Mouse (Mus musculus) liver, adult 2 months (tissue): ENCODE data around the gene Nrp1.

Source experiments
- CTCF ChIP-seq: fragments of 200-500 bp; IDR thresholded peaks from 2 replicates; pipeline ENCODE4 v1.5.1; 2011; ENCODE audit warnings: low read depth, low read length, control low read depth
- POLR2A ChIP-seq: fragments of 200-500 bp; IDR thresholded peaks from 2 replicates; pipeline ENCODE4 v1.6.1; 2011; ENCODE audit warnings: low read length, control low read depth; ENCODE audit not compliant: insufficient read depth; ENCODE audit errors: extremely low read depth

DNA sequence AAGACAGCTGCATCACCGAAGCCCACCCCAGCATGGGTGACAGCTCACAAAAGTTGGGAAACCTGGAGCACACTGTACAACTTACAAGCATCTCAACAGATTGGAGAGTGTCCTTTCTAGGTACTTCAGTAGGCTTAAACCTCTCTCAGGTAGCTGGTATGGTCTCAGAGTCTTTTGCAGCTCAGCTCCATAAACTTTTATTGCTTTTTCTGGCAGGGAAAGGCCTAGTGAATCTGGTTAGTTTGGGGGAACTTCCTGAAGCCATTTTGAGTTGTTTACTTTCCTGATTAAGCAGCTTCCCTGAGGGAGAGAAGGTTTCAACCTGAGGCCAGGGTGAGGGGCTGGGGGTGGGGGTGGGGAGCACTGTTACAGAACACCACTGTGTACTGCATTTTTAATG is 31.1 kb upstream of the Nrp1 start:
- no peak for TF ChIP-seq CTCF
- no peak for TF ChIP-seq POLR2A
